Mouse (Mus musculus): Measurements from ENCODE around the gene Dmap1. TPM values are rescaled to one million over a fixed set of nuclear protein-coding genes. Genes with fewer than 3 reads are reported as not detected.
A peak's percentile ranks its signal among the peaks of the same experiment; 100 is the strongest.

Dmap1 gene
- polyA plus RNA-seq, 1 experiment from 2014 or later, result 46.6 TPM

- Histone ChIP-seq H3K36me3 (ENCODE audit: insufficient read depth, low read length) (no peaks in the 10 kb centered on the region), H3K4me3 (replicated peaks; ENCODE audit: low read depth, low read length) (no peak overlapping the region), H3K9ac (ENCODE audit: low read depth, low read length) (no peak overlapping the region), H3K4me1 (replicated peaks; ENCODE audit: insufficient read depth, low read length) (peaks cover 3% of the 10 kb centered on the region; the same call in 1 of the 2 replicates), H3K4me2 (ENCODE audit: low read length) (no peak overlapping the region), H3K27ac (no peak overlapping the region), H3K9me3 (replicated peaks; ENCODE audit: low read length) (no peaks in the 10 kb centered on the region), H3K27me3 (ENCODE audit: insufficient read depth, low read length) (no peaks in the 10 kb centered on the region)
- no peak for DNase-seq (ENCODE audit: low spot score)
- WGBS, result 80% methylated on average over 4 of the region's 4 CpGs
- no peak for ATAC-seq (replicated peaks; ENCODE audit: low FRiP score, low read depth)
- TF ChIP-seq CTCF (IDR thresholded peaks at IDR 0.05; ENCODE audit: low read depth), result no peak
Observed at GRCm38 (mm10) chr4:117686354-117686753, 4.3 kb upstream of the Dmap1 start.

GRCm38 (mm10) chr4:117683048-117683768 is 1.1 kb upstream of the Dmap1 start:
- TF ChIP-seq CTCF (IDR thresholded peaks at IDR 0.05; ENCODE audit: low read depth), result no peak
- Histone ChIP-seq H3K4me3 (replicated peaks; ENCODE audit: low read depth, low read length) (no peak overlapping the region), H3K36me3 (ENCODE audit: insufficient read depth, low read length) (peaks cover 21% of the 10 kb centered on the region), H3K9ac (ENCODE audit: low read depth, low read length) (no peak overlapping the region), H3K27me3 (ENCODE audit: insufficient read depth, low read length) (no peaks in the 10 kb centered on the region), H3K9me3 (replicated peaks; ENCODE audit: low read length) (no peaks in the 10 kb centered on the region), H3K27ac (no peak overlapping the region), H3K4me2 (ENCODE audit: low read length) (no peak overlapping the region), H3K4me1 (replicated peaks; ENCODE audit: insufficient read depth, low read length) (peaks cover 5% of the 10 kb centered on the region; the same call in 1 of the 2 replicates)
- WGBS, result 75% methylated on average over 6 of the region's 6 CpGs
- no peak for ATAC-seq (replicated peaks; ENCODE audit: low FRiP score, low read depth)
- peak; percentile 19 for DNase-seq (ENCODE audit: low spot score)

- H3K36me3 ChIP-seq (ENCODE audit: insufficient read depth, low read length), result peaks cover 26% of the 10 kb centered on the region
- 0 out of 2 replicates have a peak overlapping the region, but pooled peaks have one; percentile 18 for H3K9ac ChIP-seq (ENCODE audit: low read depth, low read length)
- 0 out of 2 replicates have a peak overlapping the region, but pooled peaks have one; percentile 1 for H3K27ac ChIP-seq
- peak overlapping the region; percentile 92 for H3K4me2 ChIP-seq (ENCODE audit: low read length)
- H3K4me1 ChIP-seq (replicated peaks; ENCODE audit: insufficient read depth, low read length), result peaks cover 5% of the 10 kb centered on the region; the same call in 1 of the 2 replicates
- no peaks in the 10 kb centered on the region for H3K27me3 ChIP-seq (ENCODE audit: insufficient read depth, low read length)
- DNase-seq (ENCODE audit: low spot score), result no peak
- no peak for ATAC-seq (replicated peaks; ENCODE audit: low FRiP score, low read depth)
- H3K4me3 ChIP-seq (replicated peaks; ENCODE audit: low read depth, low read length), result peak overlapping the region; percentile 95; the same call in 1 of the 2 replicates
- TF ChIP-seq CTCF (IDR thresholded peaks at IDR 0.05; ENCODE audit: low read depth), result no peak
- H3K9me3 ChIP-seq (replicated peaks; ENCODE audit: low read length), result no peaks in the 10 kb centered on the region
Observed at GRCm38 (mm10) chr4:117682463-117682862, 390 bp upstream of the Dmap1 start.

- WGBS, result 74% methylated on average over 6 of the region's 6 CpGs
- TF ChIP-seq CTCF (IDR thresholded peaks at IDR 0.05; ENCODE audit: low read depth), result no peak; the same call in 1 of the 2 replicates
- no peaks in the 10 kb centered on the region for H3K27me3 ChIP-seq (ENCODE audit: insufficient read depth, low read length)
- DNase-seq (ENCODE audit: low spot score) (no peak), ATAC-seq (replicated peaks; ENCODE audit: low FRiP score, low read depth) (no peak)
- peak overlapping the region; percentile 92 for H3K4me2 ChIP-seq (ENCODE audit: low read length)
- H3K4me1 ChIP-seq (replicated peaks; ENCODE audit: insufficient read depth, low read length), result peaks cover 5% of the 10 kb centered on the region; the same call in 1 of the 2 replicates
- H3K27ac ChIP-seq, result no peak overlapping the region
- peak overlapping the region; percentile 86; the same call in 1 of the 2 replicates for H3K9ac ChIP-seq (ENCODE audit: low read depth, low read length)
- peak overlapping the region; percentile 95 for H3K4me3 ChIP-seq (replicated peaks; ENCODE audit: low read depth, low read length)
- peaks cover 33% of the 10 kb centered on the region for H3K36me3 ChIP-seq (ENCODE audit: insufficient read depth, low read length)
- no peaks in the 10 kb centered on the region for H3K9me3 ChIP-seq (replicated peaks; ENCODE audit: low read length)
Observed at GRCm38 (mm10) chr4:117680963-117681362, 1.1 kb downstream of the Dmap1 start.

- ATAC-seq (replicated peaks; ENCODE audit: low FRiP score, low read depth), result no peak
- peaks cover 59% of the 10 kb centered on the region for H3K36me3 ChIP-seq (ENCODE audit: insufficient read depth, low read length)
- WGBS, result 16% methylated on average over 3 of the region's 3 CpGs
- DNase-seq (ENCODE audit: low spot score), result peak; percentile 87
- no peak overlapping the region for H3K27ac ChIP-seq
- H3K4me1 ChIP-seq (replicated peaks; ENCODE audit: insufficient read depth, low read length), result peaks cover 5% of the 10 kb centered on the region; the same call in 1 of the 2 replicates
- no peak overlapping the region for H3K4me2 ChIP-seq (ENCODE audit: low read length)
- H3K27me3 ChIP-seq (ENCODE audit: insufficient read depth, low read length), result no peaks in the 10 kb centered on the region
- no peak overlapping the region for H3K9ac ChIP-seq (ENCODE audit: low read depth, low read length)
- H3K4me3 ChIP-seq (replicated peaks; ENCODE audit: low read depth, low read length), result no peak overlapping the region
- H3K9me3 ChIP-seq (replicated peaks; ENCODE audit: low read length), result no peaks in the 10 kb centered on the region
- TF ChIP-seq CTCF (IDR thresholded peaks at IDR 0.05; ENCODE audit: low read depth), result peak; percentile 90
Observed at GRCm38 (mm10) chr4:117676903-117677302, 5.2 kb downstream of the Dmap1 start.

GRCm38 (mm10) chr4:117673901-117674300 is 8.2 kb downstream of the Dmap1 start:
- Histone ChIP-seq H3K9me3 (replicated peaks; ENCODE audit: low read length) (no peaks in the 10 kb centered on the region), H3K4me3 (replicated peaks; ENCODE audit: low read depth, low read length) (no peak overlapping the region), H3K36me3 (ENCODE audit: insufficient read depth, low read length) (peaks cover 43% of the 10 kb centered on the region), H3K27ac (no peak overlapping the region), H3K9ac (ENCODE audit: low read depth, low read length) (no peak overlapping the region), H3K4me1 (replicated peaks; ENCODE audit: insufficient read depth, low read length) (no peaks in the 10 kb centered on the region), H3K4me2 (ENCODE audit: low read length) (no peak overlapping the region), H3K27me3 (ENCODE audit: insufficient read depth, low read length) (no peaks in the 10 kb centered on the region)
- no peak for TF ChIP-seq CTCF (IDR thresholded peaks at IDR 0.05; ENCODE audit: low read depth)
- DNase-seq (ENCODE audit: low spot score) (no peak), ATAC-seq (replicated peaks; ENCODE audit: low FRiP score, low read depth) (no peak)
- WGBS, result 81% methylated on average over 3 of the region's 3 CpGs

Data from kidney, postnatal 0 days (tissue).